Mouse (Mus musculus): ENCODE measurements around the gene Itpr1. TPM values are rescaled to one million over a fixed set of nuclear protein-coding genes. Genes with fewer than 3 reads are reported as not detected.

Gene Itpr1
- polyA plus RNA-seq, 1 experiment from 2014 or later = 15.6 TPM

DNA sequence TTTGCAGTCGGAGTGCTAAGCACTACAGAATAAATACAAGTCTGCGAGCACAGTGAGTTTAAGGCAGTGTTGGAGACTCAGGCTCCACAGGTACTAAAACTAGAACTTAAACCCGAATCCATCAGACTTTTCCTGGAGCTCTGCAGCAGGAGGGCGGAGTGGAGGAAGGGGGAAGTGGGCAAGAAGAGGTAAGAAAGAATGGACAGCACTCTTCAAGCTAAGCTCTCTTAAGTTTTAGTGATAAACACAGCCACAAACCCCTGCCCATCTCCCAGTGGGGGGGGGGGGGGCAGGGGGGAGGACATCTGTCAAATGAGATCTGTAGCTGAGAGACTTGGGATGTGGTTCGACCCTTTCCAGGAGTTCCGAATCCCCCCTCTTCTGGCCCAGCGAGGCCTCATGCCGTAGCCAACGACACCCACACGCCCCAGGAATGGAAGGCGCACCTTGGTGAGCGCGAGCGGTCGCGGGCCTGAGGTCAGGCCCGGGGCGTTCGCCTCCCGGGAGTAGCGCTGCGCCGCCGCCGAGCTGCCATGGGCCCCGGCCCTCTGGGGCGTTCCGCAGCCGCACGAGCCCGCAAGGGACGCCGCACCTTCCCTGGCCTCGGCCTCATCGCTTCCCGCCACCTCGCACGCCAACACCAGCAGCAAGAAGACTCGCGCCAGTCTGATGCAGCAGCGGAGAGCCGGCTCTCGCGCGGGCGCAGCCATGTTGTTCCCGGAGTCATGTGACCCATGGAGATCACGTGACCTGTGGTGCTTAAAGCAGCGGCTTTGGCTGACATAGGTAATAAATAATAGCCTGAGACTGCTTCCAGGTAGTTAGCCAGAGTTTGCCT is 27.8 kb upstream of the Itpr1 start, which contains the start of gene Sumf1:
Sumf1 (minus strand) TSS at position 736 of the 838 bp plus-strand sequence.
- 4% methylated on average over 49 of the region's 49 CpGs for WGBS
- peak; percentile 94 for ATAC-seq (replicated peaks; ENCODE audit: low FRiP score, low TSS enrichment, low read depth)
- Histone ChIP-seq H3K4me1 (replicated peaks; ENCODE audit: control insufficient read depth, insufficient read depth, low read length) (0 out of 2 replicates have a peak, but pooled peaks cover 5% of the 10 kb centered on the region), H3K9ac (ENCODE audit: low read length) (peak within 1 kb of the TSS; percentile 72), H3K9me3 (ENCODE audit: control insufficient read depth, low read length) (no peaks in the 10 kb centered on the region), H3K4me2 (ENCODE audit: low read length) (peak within 1 kb of the TSS; percentile 88), H3K36me3 (ENCODE audit: control insufficient read depth, insufficient read depth, low read length) (no peaks in the 10 kb centered on the region), H3K27ac (ENCODE audit: low read depth) (0 out of 2 replicates have a peak within 1 kb of the TSS, but pooled peaks have one; percentile 7), H3K4me3 (ENCODE audit: low read depth, low read length) (peak within 1 kb of the TSS; percentile 89), H3K27me3 (replicated peaks; ENCODE audit: control insufficient read depth, insufficient read depth, low read length) (no peaks in the 10 kb centered on the region)
- peak; percentile 95 for DNase-seq (ENCODE audit: low spot score)

DNA sequence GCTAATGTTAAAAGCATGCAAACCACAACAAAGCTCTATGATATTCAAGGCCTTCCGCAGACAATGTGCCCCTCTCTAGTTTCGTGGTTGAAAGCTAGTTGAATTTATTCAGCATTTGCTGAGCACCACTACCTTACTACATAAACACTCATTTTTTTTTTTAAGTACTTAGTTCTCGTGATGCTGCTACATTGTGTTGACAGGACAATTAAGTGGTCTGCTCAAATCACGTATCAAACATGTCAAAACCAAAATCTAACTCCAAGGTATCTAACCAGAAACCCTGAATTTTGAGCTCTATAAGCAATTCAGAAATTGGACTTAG is 27.2 kb upstream of the Itpr1 start:
- 13% methylated on average over 4 of the region's 4 CpGs for WGBS
- no peak; the same call in none of the 2 replicates for ATAC-seq (replicated peaks; ENCODE audit: low FRiP score, low TSS enrichment, low read depth)
- H3K4me3 ChIP-seq (ENCODE audit: low read depth, low read length) = peak overlapping the region; percentile 89
- DNase-seq (ENCODE audit: low spot score) = no peak
- peak overlapping the region; percentile 72 for H3K9ac ChIP-seq (ENCODE audit: low read length)
- H3K27ac ChIP-seq (ENCODE audit: low read depth) = 0 out of 2 replicates have a peak overlapping the region, but pooled peaks have one; percentile 7
- H3K36me3 ChIP-seq (ENCODE audit: control insufficient read depth, insufficient read depth, low read length) = no peaks in the 10 kb centered on the region
- H3K4me1 ChIP-seq (replicated peaks; ENCODE audit: control insufficient read depth, insufficient read depth, low read length) = 0 out of 2 replicates have a peak, but pooled peaks cover 5% of the 10 kb centered on the region
- no peaks in the 10 kb centered on the region for H3K9me3 ChIP-seq (ENCODE audit: control insufficient read depth, low read length)
- H3K4me2 ChIP-seq (ENCODE audit: low read length) = peak overlapping the region; percentile 88
- H3K27me3 ChIP-seq (replicated peaks; ENCODE audit: control insufficient read depth, insufficient read depth, low read length) = no peaks in the 10 kb centered on the region

DNA sequence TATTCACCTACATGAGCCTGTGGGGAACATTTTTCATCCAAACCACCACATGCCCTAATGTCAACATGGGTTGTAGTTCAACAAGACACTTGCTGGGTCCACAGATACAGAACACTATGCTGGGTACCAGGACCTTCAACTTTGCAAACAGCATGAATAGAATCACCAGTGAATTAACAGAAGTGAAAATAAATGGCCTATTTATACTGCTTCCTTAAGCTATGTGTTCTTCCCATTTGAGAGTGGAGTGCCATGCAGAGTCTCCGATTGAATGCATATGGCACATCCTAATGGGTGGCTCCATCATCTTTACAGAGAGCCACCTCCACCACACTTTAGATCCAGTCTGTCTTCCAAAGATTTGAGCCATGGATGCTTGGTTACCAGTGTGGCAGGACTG is 22.2 kb upstream of the Itpr1 start:
- WGBS = 94% methylated on average over 1 of the region's 1 CpGs
- ATAC-seq (replicated peaks; ENCODE audit: low FRiP score, low TSS enrichment, low read depth) (no peak), DNase-seq (ENCODE audit: low spot score) (no peak)
- Histone ChIP-seq H3K27ac (ENCODE audit: low read depth) (no peak overlapping the region), H3K27me3 (replicated peaks; ENCODE audit: control insufficient read depth, insufficient read depth, low read length) (no peaks in the 10 kb centered on the region), H3K9me3 (ENCODE audit: control insufficient read depth, low read length) (no peaks in the 10 kb centered on the region), H3K4me1 (replicated peaks; ENCODE audit: control insufficient read depth, insufficient read depth, low read length) (no peaks in the 10 kb centered on the region), H3K9ac (ENCODE audit: low read length) (no peak overlapping the region), H3K36me3 (ENCODE audit: control insufficient read depth, insufficient read depth, low read length) (no peaks in the 10 kb centered on the region), H3K4me3 (ENCODE audit: low read depth, low read length) (no peak overlapping the region), H3K4me2 (ENCODE audit: low read length) (no peak overlapping the region)

DNA sequence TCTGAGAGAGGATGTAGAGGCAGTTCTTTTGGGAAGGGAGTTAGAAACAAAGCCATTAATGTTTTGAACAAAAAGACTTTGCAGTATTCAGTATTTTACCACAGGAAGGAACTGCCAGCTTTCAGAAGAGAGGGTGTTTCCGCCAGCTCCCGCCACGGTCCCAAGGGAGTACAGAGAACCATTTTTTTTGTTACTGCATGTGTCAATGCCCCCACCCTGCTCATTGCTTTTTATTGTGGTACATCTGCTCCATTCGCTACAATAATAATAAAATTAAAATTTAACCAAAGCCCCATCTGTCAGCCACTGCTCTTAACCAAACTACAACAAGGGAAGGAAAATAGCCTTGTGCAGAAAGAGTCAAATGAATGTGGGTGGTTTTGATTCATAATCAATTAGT is 20.3 kb upstream of the Itpr1 start:
- no peaks in the 10 kb centered on the region for H3K36me3 ChIP-seq (ENCODE audit: control insufficient read depth, insufficient read depth, low read length)
- no peak overlapping the region for H3K4me3 ChIP-seq (ENCODE audit: low read depth, low read length)
- H3K4me2 ChIP-seq (ENCODE audit: low read length) = no peak overlapping the region
- no peaks in the 10 kb centered on the region for H3K9me3 ChIP-seq (ENCODE audit: control insufficient read depth, low read length)
- ATAC-seq (replicated peaks; ENCODE audit: low FRiP score, low TSS enrichment, low read depth) (no peak), DNase-seq (ENCODE audit: low spot score) (no peak)
- H3K4me1 ChIP-seq (replicated peaks; ENCODE audit: control insufficient read depth, insufficient read depth, low read length) = no peaks in the 10 kb centered on the region
- no peak overlapping the region for H3K27ac ChIP-seq (ENCODE audit: low read depth)
- no peaks in the 10 kb centered on the region for H3K27me3 ChIP-seq (replicated peaks; ENCODE audit: control insufficient read depth, insufficient read depth, low read length)
- no peak overlapping the region for H3K9ac ChIP-seq (ENCODE audit: low read length)
- WGBS = 75% methylated on average over 4 of the region's 4 CpGs

GRCm38 (mm10) chr6:108196665-108197064 is 16.2 kb upstream of the Itpr1 start:
- Histone ChIP-seq H3K4me3 (ENCODE audit: low read depth, low read length) (no peak overlapping the region), H3K27ac (ENCODE audit: low read depth) (no peak overlapping the region), H3K4me2 (ENCODE audit: low read length) (no peak overlapping the region), H3K9me3 (ENCODE audit: control insufficient read depth, low read length) (no peaks in the 10 kb centered on the region), H3K9ac (ENCODE audit: low read length) (no peak overlapping the region), H3K4me1 (replicated peaks; ENCODE audit: control insufficient read depth, insufficient read depth, low read length) (no peaks in the 10 kb centered on the region), H3K27me3 (replicated peaks; ENCODE audit: control insufficient read depth, insufficient read depth, low read length) (no peaks in the 10 kb centered on the region), H3K36me3 (ENCODE audit: control insufficient read depth, insufficient read depth, low read length) (no peaks in the 10 kb centered on the region)
- no peak for DNase-seq (ENCODE audit: low spot score)
- ATAC-seq (replicated peaks; ENCODE audit: low FRiP score, low TSS enrichment, low read depth) = no peak
- WGBS = 78% methylated on average over 7 of the region's 7 CpGs

- H3K27ac ChIP-seq (ENCODE audit: low read depth) = no peak overlapping the region
- WGBS = 40% methylated on average over 4 of the region's 4 CpGs
- no peaks in the 10 kb centered on the region for H3K4me1 ChIP-seq (replicated peaks; ENCODE audit: control insufficient read depth, insufficient read depth, low read length)
- H3K4me2 ChIP-seq (ENCODE audit: low read length) = no peak overlapping the region
- no peak for DNase-seq (ENCODE audit: low spot score)
- no peak overlapping the region for H3K4me3 ChIP-seq (ENCODE audit: low read depth, low read length)
- H3K36me3 ChIP-seq (ENCODE audit: control insufficient read depth, insufficient read depth, low read length) = no peaks in the 10 kb centered on the region
- no peak for ATAC-seq (replicated peaks; ENCODE audit: low FRiP score, low TSS enrichment, low read depth)
- no peaks in the 10 kb centered on the region for H3K9me3 ChIP-seq (ENCODE audit: control insufficient read depth, low read length)
- no peaks in the 10 kb centered on the region for H3K27me3 ChIP-seq (replicated peaks; ENCODE audit: control insufficient read depth, insufficient read depth, low read length)
- no peak overlapping the region for H3K9ac ChIP-seq (ENCODE audit: low read length)
These were observed 15.8 kb upstream of the Itpr1 start for GRCm38 (mm10) chr6:108197117-108197516.

- no peaks in the 10 kb centered on the region for H3K36me3 ChIP-seq (ENCODE audit: control insufficient read depth, insufficient read depth, low read length)
- H3K27me3 ChIP-seq (replicated peaks; ENCODE audit: control insufficient read depth, insufficient read depth, low read length) = no peaks in the 10 kb centered on the region
- no peak overlapping the region for H3K4me3 ChIP-seq (ENCODE audit: low read depth, low read length)
- no peak overlapping the region for H3K9ac ChIP-seq (ENCODE audit: low read length)
- no peak overlapping the region for H3K27ac ChIP-seq (ENCODE audit: low read depth)
- DNase-seq (ENCODE audit: low spot score) (no peak), ATAC-seq (replicated peaks; ENCODE audit: low FRiP score, low TSS enrichment, low read depth) (no peak)
- no peaks in the 10 kb centered on the region for H3K9me3 ChIP-seq (ENCODE audit: control insufficient read depth, low read length)
- no peaks in the 10 kb centered on the region for H3K4me1 ChIP-seq (replicated peaks; ENCODE audit: control insufficient read depth, insufficient read depth, low read length)
- 88% methylated on average over 7 of the region's 7 CpGs for WGBS
- no peak overlapping the region for H3K4me2 ChIP-seq (ENCODE audit: low read length)
These were observed 14.6 kb upstream of the Itpr1 start for GRCm38 (mm10) chr6:108198286-108198685.

DNA sequence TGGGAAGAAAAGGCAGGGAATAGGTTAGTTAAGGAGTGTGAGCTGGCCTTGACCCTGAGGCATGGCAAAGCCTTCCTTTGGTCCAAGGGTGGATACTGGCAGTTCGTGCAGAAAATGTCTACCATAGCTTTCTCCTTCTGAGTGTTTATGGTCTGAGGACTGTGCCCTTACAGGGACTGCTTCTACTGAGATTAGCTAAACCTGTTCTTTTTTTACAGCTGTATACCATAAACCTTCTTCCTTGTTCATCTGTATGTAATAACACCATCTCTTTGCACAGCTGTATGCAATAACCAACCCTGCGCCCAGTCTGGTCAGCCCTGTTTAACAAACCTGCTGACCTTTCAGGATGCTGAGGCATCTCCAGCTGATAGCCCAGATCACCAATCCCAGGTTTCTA is 8.6 kb upstream of the Itpr1 start:
- H3K36me3 ChIP-seq (ENCODE audit: control insufficient read depth, insufficient read depth, low read length) = no peaks in the 10 kb centered on the region
- no peaks in the 10 kb centered on the region for H3K27me3 ChIP-seq (replicated peaks; ENCODE audit: control insufficient read depth, insufficient read depth, low read length)
- 73% methylated on average over 2 of the region's 2 CpGs for WGBS
- H3K4me1 ChIP-seq (replicated peaks; ENCODE audit: control insufficient read depth, insufficient read depth, low read length) = no peaks in the 10 kb centered on the region
- no peak overlapping the region for H3K27ac ChIP-seq (ENCODE audit: low read depth)
- H3K9me3 ChIP-seq (ENCODE audit: control insufficient read depth, low read length) = no peaks in the 10 kb centered on the region
- no peak overlapping the region for H3K4me2 ChIP-seq (ENCODE audit: low read length)
- ATAC-seq (replicated peaks; ENCODE audit: low FRiP score, low TSS enrichment, low read depth) (no peak), DNase-seq (ENCODE audit: low spot score) (no peak)
- H3K4me3 ChIP-seq (ENCODE audit: low read depth, low read length) = no peak overlapping the region
- no peak overlapping the region for H3K9ac ChIP-seq (ENCODE audit: low read length)

GRCm38 (mm10) chr6:108206145-108206544 is 6.8 kb upstream of the Itpr1 start:
- Histone ChIP-seq H3K4me3 (ENCODE audit: low read depth, low read length) (no peak overlapping the region), H3K36me3 (ENCODE audit: control insufficient read depth, insufficient read depth, low read length) (no peaks in the 10 kb centered on the region), H3K4me1 (replicated peaks; ENCODE audit: control insufficient read depth, insufficient read depth, low read length) (peaks cover 2% of the 10 kb centered on the region; the same call in 1 of the 2 replicates), H3K9ac (ENCODE audit: low read length) (no peak overlapping the region), H3K27me3 (replicated peaks; ENCODE audit: control insufficient read depth, insufficient read depth, low read length) (no peaks in the 10 kb centered on the region), H3K27ac (ENCODE audit: low read depth) (no peak overlapping the region), H3K4me2 (ENCODE audit: low read length) (no peak overlapping the region), H3K9me3 (ENCODE audit: control insufficient read depth, low read length) (no peaks in the 10 kb centered on the region)
- ATAC-seq (replicated peaks; ENCODE audit: low FRiP score, low TSS enrichment, low read depth) (no peak), DNase-seq (ENCODE audit: low spot score) (no peak)
- WGBS = 77% methylated on average over 4 of the region's 4 CpGs

Measured in intestine, embryonic 14.5 days (tissue).